Mouse (Mus musculus) embryonic facial prominence, embryonic 11.5 days (tissue): ENCODE results near the gene Ccl6. TPM values are rescaled to one million over a fixed set of nuclear protein-coding genes. Genes with fewer than 3 reads are reported as not detected.

Experiments used
- ATAC-seq: fragments of 200-750 bp; cut with Nextera tagmentation; replicated peaks from 2 replicates; pipeline ENCODE4 v1.8.0; 2017; ENCODE audit warnings: low read depth; ENCODE audit not compliant: insufficient number of reproducible peaks, low FRiP score, low TSS enrichment
- DNase-seq: peaks from one replicate; pipeline ENCODE4 v3.0.0-alpha.2; 2015; ENCODE audit warnings: low spot score
- H3K27ac ChIP-seq: fragments of 300-500 bp; sonication (generic); replicated peaks from 2 replicates; pipeline ENCODE4 v1.5.1; 2014; ENCODE audit warnings: mild to moderate bottlenecking, low read depth, low read length, control low read depth
- H3K27me3 ChIP-seq: fragments of 300-500 bp; sonication (generic); 2 replicates; pipeline ENCODE4 v1.6.1; 2014; ENCODE audit warnings: mild to moderate bottlenecking, low read length, moderate library complexity, mixed read lengths; ENCODE audit not compliant: control insufficient read depth, insufficient read depth
- H3K36me3 ChIP-seq: fragments of 300-500 bp; sonication (generic); replicated peaks from 2 replicates; pipeline ENCODE4 v1.6.1; 2014; ENCODE audit warnings: low read depth, mild to moderate bottlenecking, low read length, moderate library complexity, mixed read lengths; ENCODE audit not compliant: control insufficient read depth, insufficient read depth
- H3K4me1 ChIP-seq: fragments of 300-500 bp; sonication (generic); 2 replicates; pipeline ENCODE4 v1.6.1; 2014; ENCODE audit warnings: low read length, mixed read lengths; ENCODE audit not compliant: control insufficient read depth, insufficient read depth
- H3K4me2 ChIP-seq: fragments of 300-500 bp; sonication (generic); 2 replicates; pipeline ENCODE4 v1.6.1; 2014; ENCODE audit warnings: low read depth, mild to moderate bottlenecking, control low read depth, low read length, moderate library complexity
- H3K4me3 ChIP-seq: fragments of 300-500 bp; sonication (generic); 2 replicates; pipeline ENCODE4 v1.5.1; 2014; ENCODE audit warnings: low read depth, low read length, control low read depth
- H3K9ac ChIP-seq: fragments of 300-500 bp; sonication (generic); replicated peaks from 2 replicates; pipeline ENCODE4 v1.6.1; 2014; ENCODE audit warnings: mild to moderate bottlenecking, control low read depth, low read length
- H3K9me3 ChIP-seq: fragments of 300-500 bp; sonication (generic); replicated peaks from 2 replicates; pipeline ENCODE4 v1.6.1; 2016; ENCODE audit warnings: mild to moderate bottlenecking, low read length, inconsistent platforms, mixed read lengths; ENCODE audit not compliant: control insufficient read depth
- WGBS: fragments of 180-500 bp; shearing (Covaris S2); extraction: QIAGEN DNeasy Blood & Tissue Kit; methylation state at CpG from one replicate; pipeline ENCODE4 v1.1.7; 2014; 5-methylcytosine and 5-hydroxymethylcytosine counted together
- polyA plus RNA-seq: library from polyadenylated mRNA; unstranded; fragments of >200 nt; fragmentation: Nextera tagmentation; extraction: Ambion mirVana; gene quantifications from 2 replicates; pipeline ENCODE4 v1.2.1, GENCODE M21; 2014

Gene Ccl6
- polyA plus RNA-seq, 1 experiment from 2014 or later, result 3.1 TPM

- no peak overlapping the region for H3K4me3 ChIP-seq
- 82% methylated on average over 2 of the region's 2 CpGs for WGBS
- DNase-seq, result no peak
- no peak overlapping the region for H3K27ac ChIP-seq
- H3K27me3 ChIP-seq, result no peaks in the 10 kb centered on the region
- H3K9ac ChIP-seq, result no peak overlapping the region
- no peak overlapping the region for H3K4me2 ChIP-seq
- no peak for ATAC-seq
- no peaks in the 10 kb centered on the region for H3K4me1 ChIP-seq
- no peaks in the 10 kb centered on the region for H3K9me3 ChIP-seq
- no peaks in the 10 kb centered on the region for H3K36me3 ChIP-seq
Observed at GRCm38 (mm10) chr11:83610900-83611299, 18.0 kb upstream of the Ccl6 start.

DNA sequence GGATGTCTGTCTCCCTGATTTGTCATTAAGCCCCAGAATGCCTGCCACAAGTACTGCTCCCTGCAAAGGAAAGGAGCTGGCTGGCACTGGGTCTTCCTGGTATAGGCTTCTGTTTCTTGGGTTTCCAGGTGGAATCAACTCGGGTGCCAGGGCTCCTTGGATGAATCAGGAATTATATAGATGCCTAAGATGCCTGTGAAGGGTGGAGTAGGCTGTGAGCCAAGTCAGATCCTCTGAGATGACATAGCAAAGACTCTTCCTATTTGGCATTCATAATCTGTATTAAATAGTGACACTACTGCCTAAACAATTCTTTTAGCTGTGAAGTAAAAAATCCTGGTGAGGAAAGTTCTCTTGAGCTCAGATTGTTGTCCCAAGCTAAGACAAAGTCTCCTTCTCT, 13.5 kb upstream of the Ccl6 start:
- WGBS, result 45% methylated on average over 1 of the region's 1 CpGs
- ATAC-seq, result no peak
- Histone ChIP-seq H3K4me2 (no peak overlapping the region), H3K27ac (no peak overlapping the region), H3K4me1 (no peaks in the 10 kb centered on the region), H3K27me3 (no peaks in the 10 kb centered on the region), H3K9me3 (no peaks in the 10 kb centered on the region), H3K36me3 (no peaks in the 10 kb centered on the region), H3K4me3 (no peak overlapping the region), H3K9ac (no peak overlapping the region)
- no peak for DNase-seq

DNA sequence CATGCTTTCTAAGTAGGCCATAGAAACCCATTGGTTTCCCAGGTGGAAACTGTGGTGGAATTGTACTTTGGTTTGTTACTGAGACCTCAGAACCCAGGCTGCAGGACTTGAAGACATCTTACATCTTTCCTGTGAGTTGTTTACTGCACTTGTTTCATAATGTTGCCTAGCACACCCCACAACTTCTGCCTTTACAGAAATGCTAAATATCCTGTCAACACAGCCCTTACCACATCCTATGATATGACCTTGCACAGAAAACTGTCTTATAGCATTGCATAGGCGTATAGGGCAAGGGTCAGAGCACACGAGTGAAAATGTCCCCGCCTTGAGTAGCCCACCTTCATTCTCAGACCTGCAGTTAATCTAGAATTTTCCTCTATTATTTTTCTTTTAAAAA, 12.6 kb upstream of the Ccl6 start:
- Histone ChIP-seq H3K36me3 (no peaks in the 10 kb centered on the region), H3K9ac (no peak overlapping the region), H3K27ac (no peak overlapping the region), H3K4me1 (no peaks in the 10 kb centered on the region), H3K4me3 (no peak overlapping the region), H3K4me2 (no peak overlapping the region), H3K27me3 (no peaks in the 10 kb centered on the region), H3K9me3 (no peaks in the 10 kb centered on the region)
- WGBS, result 93% methylated on average over 3 of the region's 3 CpGs
- ATAC-seq (no peak), DNase-seq (no peak)

DNA sequence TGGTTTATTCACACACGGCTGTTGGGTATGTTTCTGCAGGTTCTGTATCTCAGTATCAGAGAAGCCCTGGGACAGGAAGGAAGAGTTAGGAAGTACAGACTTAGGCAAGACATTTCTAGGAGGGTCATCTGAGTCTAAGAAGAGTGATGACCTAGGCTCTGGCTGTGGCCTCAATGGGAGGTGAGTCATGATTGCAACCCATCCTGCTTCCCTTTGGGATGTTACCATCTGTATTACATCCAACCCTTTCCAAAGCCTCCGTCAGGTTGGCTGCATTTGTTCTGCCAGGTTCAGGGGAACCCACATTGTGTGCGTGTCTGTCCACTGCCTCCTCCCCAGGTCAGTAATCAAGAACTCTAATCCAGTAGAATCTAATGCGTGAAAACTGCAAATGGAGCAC, 11.8 kb upstream of the Ccl6 start:
- H3K9ac ChIP-seq, result no peak overlapping the region
- H3K9me3 ChIP-seq, result no peaks in the 10 kb centered on the region
- no peak overlapping the region for H3K4me3 ChIP-seq
- H3K27me3 ChIP-seq, result no peaks in the 10 kb centered on the region
- no peaks in the 10 kb centered on the region for H3K36me3 ChIP-seq
- DNase-seq (no peak), ATAC-seq (no peak)
- H3K4me1 ChIP-seq, result no peaks in the 10 kb centered on the region
- H3K27ac ChIP-seq, result no peak overlapping the region
- H3K4me2 ChIP-seq, result no peak overlapping the region
- 81% methylated on average over 4 of the region's 4 CpGs for WGBS

- H3K9ac ChIP-seq, result no peak overlapping the region
- H3K27me3 ChIP-seq, result no peaks in the 10 kb centered on the region
- H3K36me3 ChIP-seq, result no peaks in the 10 kb centered on the region
- no peaks in the 10 kb centered on the region for H3K9me3 ChIP-seq
- H3K27ac ChIP-seq, result no peak overlapping the region
- no peak overlapping the region for H3K4me3 ChIP-seq
- WGBS, result 92% methylated on average over 3 of the region's 3 CpGs
- DNase-seq, result no peak
- no peaks in the 10 kb centered on the region for H3K4me1 ChIP-seq
- ATAC-seq, result no peak
- no peak overlapping the region for H3K4me2 ChIP-seq
Observed at GRCm38 (mm10) chr11:83603399-83603798, 10.5 kb upstream of the Ccl6 start.

GRCm38 (mm10) chr11:83600576-83600975, 7.7 kb upstream of the Ccl6 start:
- no peaks in the 10 kb centered on the region for H3K4me1 ChIP-seq
- H3K27me3 ChIP-seq, result no peaks in the 10 kb centered on the region
- no peak overlapping the region for H3K4me2 ChIP-seq
- H3K4me3 ChIP-seq, result no peak overlapping the region
- H3K9ac ChIP-seq, result no peak overlapping the region
- no peak overlapping the region for H3K27ac ChIP-seq
- WGBS, result 87% methylated on average over 2 of the region's 2 CpGs
- ATAC-seq (no peak), DNase-seq (no peak)
- H3K9me3 ChIP-seq, result no peaks in the 10 kb centered on the region
- H3K36me3 ChIP-seq, result no peaks in the 10 kb centered on the region

GRCm38 (mm10) chr11:83598991-83599390, 6.1 kb upstream of the Ccl6 start:
- H3K4me2 ChIP-seq, result no peak overlapping the region
- H3K4me1 ChIP-seq, result no peaks in the 10 kb centered on the region
- H3K9me3 ChIP-seq, result no peaks in the 10 kb centered on the region
- H3K4me3 ChIP-seq, result no peak overlapping the region
- H3K27me3 ChIP-seq, result no peaks in the 10 kb centered on the region
- H3K36me3 ChIP-seq, result no peaks in the 10 kb centered on the region
- ATAC-seq (no peak), DNase-seq (no peak)
- no peak overlapping the region for H3K9ac ChIP-seq
- H3K27ac ChIP-seq, result no peak overlapping the region
- 89% methylated on average over 3 of the region's 3 CpGs for WGBS

- H3K4me2 ChIP-seq, result no peak overlapping the region
- WGBS, result 78% methylated on average over 3 of the region's 3 CpGs
- ATAC-seq (no peak), DNase-seq (peak; percentile 4)
- no peaks in the 10 kb centered on the region for H3K4me1 ChIP-seq
- no peaks in the 10 kb centered on the region for H3K9me3 ChIP-seq
- H3K4me3 ChIP-seq, result no peak overlapping the region
- H3K27me3 ChIP-seq, result no peaks in the 10 kb centered on the region
- no peak overlapping the region for H3K9ac ChIP-seq
- no peaks in the 10 kb centered on the region for H3K36me3 ChIP-seq
- no peak overlapping the region for H3K27ac ChIP-seq
Observed at GRCm38 (mm10) chr11:83598207-83598837, 5.4 kb upstream of the Ccl6 start.
